Mouse (Mus musculus): ENCODE measurements around the gene Smim23. TPM values are rescaled to one million over a fixed set of nuclear protein-coding genes. Genes with fewer than 3 reads are reported as not detected.

The Smim23 gene
- polyA plus RNA-seq, 1 experiment from 2014 or later = not detected

- Histone ChIP-seq H3K36me3 (ENCODE audit: control insufficient read depth, insufficient read depth, low read length) (no peaks in the 10 kb centered on the region), H3K9ac (ENCODE audit: low read depth, low read length) (no peak overlapping the region)
- WGBS = 79% methylated on average over 6 of the region's 6 CpGs
Measured at GRCm38 (mm10) chr11:32785591-32786147, 38.7 kb downstream of the Smim23 start.

GRCm38 (mm10) chr11:32782724-32783123, 41.7 kb downstream of the Smim23 start:
- WGBS = 56% methylated on average over 3 of the region's 3 CpGs
- Histone ChIP-seq H3K36me3 (ENCODE audit: control insufficient read depth, insufficient read depth, low read length) (no peaks in the 10 kb centered on the region), H3K27ac (ENCODE audit: low read length) (no peak overlapping the region), H3K9me3 (ENCODE audit: control insufficient read depth, low read length) (no peaks in the 10 kb centered on the region), H3K27me3 (replicated peaks; ENCODE audit: control insufficient read depth, insufficient read depth, low read length) (no peaks in the 10 kb centered on the region), H3K4me2 (ENCODE audit: low read depth, low read length) (no peak overlapping the region), H3K9ac (ENCODE audit: low read depth, low read length) (no peak overlapping the region), H3K4me3 (ENCODE audit: low read length) (no peak overlapping the region), H3K4me1 (ENCODE audit: control insufficient read depth, insufficient read depth, low read length) (0 out of 2 replicates have a peak, but pooled peaks cover 5% of the 10 kb centered on the region)
- ATAC-seq = no peak

More at GRCm38 (mm10) chr11:32785591-32786147, 38.7 kb downstream of the Smim23 start:
- ATAC-seq = no peak
- Histone ChIP-seq H3K4me2 (ENCODE audit: low read depth, low read length) (no peak overlapping the region), H3K27ac (ENCODE audit: low read length) (no peak overlapping the region), H3K27me3 (replicated peaks; ENCODE audit: control insufficient read depth, insufficient read depth, low read length) (no peaks in the 10 kb centered on the region), H3K9me3 (ENCODE audit: control insufficient read depth, low read length) (no peaks in the 10 kb centered on the region), H3K4me3 (ENCODE audit: low read length) (no peak overlapping the region), H3K4me1 (ENCODE audit: control insufficient read depth, insufficient read depth, low read length) (0 out of 2 replicates have a peak, but pooled peaks cover 3% of the 10 kb centered on the region)

GRCm38 (mm10) chr11:32781633-32782404, 42.6 kb downstream of the Smim23 start:
- Histone ChIP-seq H3K9ac (ENCODE audit: low read depth, low read length) (no peak overlapping the region), H3K27ac (ENCODE audit: low read length) (no peak overlapping the region), H3K36me3 (ENCODE audit: control insufficient read depth, insufficient read depth, low read length) (no peaks in the 10 kb centered on the region), H3K4me1 (ENCODE audit: control insufficient read depth, insufficient read depth, low read length) (0 out of 2 replicates have a peak, but pooled peaks cover 5% of the 10 kb centered on the region), H3K27me3 (replicated peaks; ENCODE audit: control insufficient read depth, insufficient read depth, low read length) (no peaks in the 10 kb centered on the region), H3K4me2 (ENCODE audit: low read depth, low read length) (no peak overlapping the region), H3K4me3 (ENCODE audit: low read length) (no peak overlapping the region), H3K9me3 (ENCODE audit: control insufficient read depth, low read length) (no peaks in the 10 kb centered on the region)
- ATAC-seq = no peak
- 38% methylated on average over 2 of the region's 2 CpGs for whole genome bisulfite sequencing

- H3K9ac ChIP-seq (ENCODE audit: low read depth, low read length) = no peak overlapping the region
- no peak for ATAC-seq
- H3K4me3 ChIP-seq (ENCODE audit: low read length) = no peak overlapping the region
- no peak overlapping the region for H3K27ac ChIP-seq (ENCODE audit: low read length)
- no peak overlapping the region for H3K4me2 ChIP-seq (ENCODE audit: low read depth, low read length)
- H3K27me3 ChIP-seq (replicated peaks; ENCODE audit: control insufficient read depth, insufficient read depth, low read length) = no peaks in the 10 kb centered on the region
- 0 out of 2 replicates have a peak, but pooled peaks cover 5% of the 10 kb centered on the region for H3K4me1 ChIP-seq (ENCODE audit: control insufficient read depth, insufficient read depth, low read length)
- H3K36me3 ChIP-seq (ENCODE audit: control insufficient read depth, insufficient read depth, low read length) = no peaks in the 10 kb centered on the region
- peaks cover 4% of the 10 kb centered on the region; the same call in 1 of the 2 replicates for H3K9me3 ChIP-seq (ENCODE audit: control insufficient read depth, low read length)
- WGBS = 35% methylated on average over 11 of the region's 11 CpGs
Measured at GRCm38 (mm10) chr11:32780747-32781536, 43.5 kb downstream of the Smim23 start.

- ATAC-seq = no peak
- H3K4me1 ChIP-seq (ENCODE audit: control insufficient read depth, insufficient read depth, low read length) = no peaks in the 10 kb centered on the region
- H3K27ac ChIP-seq (ENCODE audit: low read length) = no peak overlapping the region
- H3K4me2 ChIP-seq (ENCODE audit: low read depth, low read length) = no peak overlapping the region
- no peak overlapping the region for H3K4me3 ChIP-seq (ENCODE audit: low read length)
- WGBS = 77% methylated on average over 12 of the region's 12 CpGs
- no peaks in the 10 kb centered on the region for H3K36me3 ChIP-seq (ENCODE audit: control insufficient read depth, insufficient read depth, low read length)
- H3K9me3 ChIP-seq (ENCODE audit: control insufficient read depth, low read length) = no peaks in the 10 kb centered on the region
- H3K27me3 ChIP-seq (replicated peaks; ENCODE audit: control insufficient read depth, insufficient read depth, low read length) = no peaks in the 10 kb centered on the region
- H3K9ac ChIP-seq (ENCODE audit: low read depth, low read length) = no peak overlapping the region
Measured at GRCm38 (mm10) chr11:32768642-32769343, 55.6 kb downstream of the Smim23 start.

Other genes starting within 250 kb of the Smim23 start
- gene Fbxw11, start 181.9 kb downstream of the Smim23 start, polyA plus RNA-seq (2015; fragmentation: Nextera tagmentation; extraction: Ambion mirVana) = 59.0 and 59.6 TPM in 2 replicates

All from intestine, embryonic 16.5 days (tissue).